Mouse (Mus musculus) lung, postnatal 0 days (tissue): Measurements from ENCODE around the gene Cdk17.

ENCODE experiments used
- CTCF ChIP-seq: IDR thresholded peaks from 2 replicates; pipeline ENCODE4 v1.5.1; 2016; ENCODE audit warnings: antibody characterized with exemption, mild to moderate bottlenecking
- EP300 ChIP-seq: IDR thresholded peaks from 2 replicates; pipeline ENCODE4 v1.6.1; 2016; ENCODE audit warnings: antibody characterized with exemption, mild to moderate bottlenecking, control low read depth

- TF ChIP-seq EP300 = no peak
- no peak for TF ChIP-seq CTCF
Observed at GRCm38 (mm10) chr10:93177471-93177870, 16.8 kb downstream of the Cdk17 start.
